Mouse (Mus musculus): ENCODE results near the gene Mif. TPM values are rescaled to one million over a fixed set of nuclear protein-coding genes. Genes with fewer than 3 reads are reported as not detected.
"Not testable (repeated sequence)": the region's sequence is repeated elsewhere in the genome, so short reads cannot be mapped to it uniquely, and the experiment has no call there.

Gene Mif
- 1,432 and 1,479 TPM in 2 replicates for polyA plus RNA-seq (2015; fragmentation: Nextera tagmentation; extraction: Ambion mirVana)

DNA sequence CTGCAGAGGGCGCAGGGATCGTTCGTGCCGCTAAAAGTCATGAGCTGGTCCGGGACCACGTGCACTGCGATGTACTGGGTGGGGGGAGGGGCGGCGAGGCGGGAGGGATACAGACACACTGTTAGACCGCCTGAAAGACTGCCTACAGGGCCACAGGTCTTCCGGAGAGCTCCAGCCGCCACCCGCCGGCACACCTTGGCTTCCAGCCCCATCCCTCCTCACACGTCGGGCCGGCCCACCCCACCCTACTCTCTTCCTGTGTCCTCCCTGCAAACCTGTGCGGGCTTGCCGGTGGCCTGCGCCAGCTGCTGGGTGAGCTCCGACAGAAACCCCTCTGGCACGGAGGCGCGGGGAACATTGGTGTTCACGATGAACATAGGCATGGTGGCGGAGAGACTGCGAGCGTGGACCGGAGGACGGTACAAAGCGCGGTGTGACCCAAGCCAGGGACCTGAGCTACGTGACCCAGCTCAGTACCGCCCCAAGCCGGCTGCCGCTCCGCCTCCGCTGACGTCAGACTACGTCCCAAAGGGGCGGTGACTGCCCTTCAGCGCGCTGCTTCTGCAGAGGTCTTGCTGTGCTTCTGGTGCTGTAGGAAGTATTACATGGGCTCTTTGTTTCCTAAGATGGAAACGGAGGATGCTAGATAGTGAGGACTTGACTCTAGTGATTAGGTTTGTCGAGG, at the start of gene Mif:
TSS of gene Mif (minus strand) at position 455 of the 685 bp plus-strand sequence.
- under 1% methylated on average over 39 of the region's 46 CpGs for WGBS
- peak; percentile 98 for ATAC-seq (ENCODE audit: low read depth)
- Histone ChIP-seq H3K4me2 (ENCODE audit: low read depth, low read length) (peak within 1 kb of the TSS; percentile 64), H3K4me3 (ENCODE audit: low read length) (peak within 1 kb of the TSS; percentile 71), H3K9ac (ENCODE audit: low read length) (peak within 1 kb of the TSS; percentile 89), H3K4me1 (replicated peaks; ENCODE audit: control insufficient read depth, insufficient read depth, low read length) (peaks cover 21% of the 10 kb centered on the region), H3K27ac (ENCODE audit: low read length) (peak within 1 kb of the TSS; percentile 95)
- not testable (repeated sequence) for H3K36me3 ChIP-seq (ENCODE audit: control insufficient read depth, insufficient read depth, low read length); H3K27me3 ChIP-seq (ENCODE audit: control insufficient read depth, insufficient read depth, low read depth, low read length); H3K9me3 ChIP-seq (ENCODE audit: control insufficient read depth, low read length)

DNA sequence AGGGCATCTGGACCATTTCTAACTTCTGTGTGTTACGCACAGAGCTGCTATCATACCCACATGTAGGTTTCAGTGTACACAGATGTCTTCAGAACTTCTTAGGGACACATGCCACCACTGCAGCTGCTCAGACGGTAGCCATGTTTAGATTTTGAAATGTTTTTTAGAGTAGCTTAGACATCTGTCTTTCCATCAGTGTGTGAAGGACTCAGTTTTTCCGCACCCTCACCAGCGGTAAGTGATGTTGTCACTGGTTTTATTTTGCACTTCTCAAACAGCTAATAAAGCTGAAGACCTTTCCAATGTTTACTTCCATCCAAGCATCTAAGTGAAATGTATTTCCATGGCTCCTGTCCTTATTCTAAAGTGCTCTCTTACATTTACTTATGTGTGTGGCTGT, 46.8 kb upstream of the Mif start:
- Histone ChIP-seq H3K27ac (ENCODE audit: low read length) (no peak overlapping the region), H3K9me3 (ENCODE audit: control insufficient read depth, low read length) (no peaks in the 10 kb centered on the region), H3K9ac (ENCODE audit: low read length) (no peak overlapping the region), H3K4me3 (ENCODE audit: low read length) (no peak overlapping the region), H3K27me3 (ENCODE audit: control insufficient read depth, insufficient read depth, low read depth, low read length) (no peaks in the 10 kb centered on the region), H3K4me2 (ENCODE audit: low read depth, low read length) (no peak overlapping the region), H3K4me1 (replicated peaks; ENCODE audit: control insufficient read depth, insufficient read depth, low read length) (no peaks in the 10 kb centered on the region), H3K36me3 (ENCODE audit: control insufficient read depth, insufficient read depth, low read length) (peaks cover 72% of the 10 kb centered on the region)
- ATAC-seq (ENCODE audit: low read depth), result no peak
- WGBS, result 85% methylated on average over 4 of the region's 4 CpGs

DNA sequence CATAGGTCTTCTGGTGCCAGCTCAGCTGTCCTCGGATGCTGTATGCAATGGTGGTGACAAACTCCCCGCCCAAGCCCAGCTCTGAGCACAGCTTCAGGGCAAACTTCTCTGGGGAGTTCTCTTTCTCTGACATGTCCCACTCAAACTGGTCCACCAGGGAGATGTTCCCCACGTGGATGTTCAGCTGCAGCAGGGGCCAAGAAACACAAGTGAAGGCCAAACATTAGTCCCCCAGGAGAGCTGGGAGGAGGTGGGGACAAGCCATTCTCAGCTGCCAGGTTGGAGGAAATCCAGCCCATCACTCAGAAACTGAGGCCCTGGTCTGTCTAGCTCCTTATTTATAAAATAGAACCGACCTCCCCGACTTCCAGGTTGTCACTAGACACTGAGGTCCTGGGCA, 44.4 kb upstream of the Mif start:
- Histone ChIP-seq H3K4me1 (replicated peaks; ENCODE audit: control insufficient read depth, insufficient read depth, low read length) (no peaks in the 10 kb centered on the region), H3K9ac (ENCODE audit: low read length) (no peak overlapping the region), H3K27ac (ENCODE audit: low read length) (no peak overlapping the region), H3K36me3 (ENCODE audit: control insufficient read depth, insufficient read depth, low read length) (peaks cover 61% of the 10 kb centered on the region), H3K4me2 (ENCODE audit: low read depth, low read length) (no peak overlapping the region), H3K27me3 (ENCODE audit: control insufficient read depth, insufficient read depth, low read depth, low read length) (no peaks in the 10 kb centered on the region), H3K4me3 (ENCODE audit: low read length) (no peak overlapping the region), H3K9me3 (ENCODE audit: control insufficient read depth, low read length) (no peaks in the 10 kb centered on the region)
- ATAC-seq (ENCODE audit: low read depth), result no peak
- WGBS, result 84% methylated on average over 5 of the region's 5 CpGs

DNA sequence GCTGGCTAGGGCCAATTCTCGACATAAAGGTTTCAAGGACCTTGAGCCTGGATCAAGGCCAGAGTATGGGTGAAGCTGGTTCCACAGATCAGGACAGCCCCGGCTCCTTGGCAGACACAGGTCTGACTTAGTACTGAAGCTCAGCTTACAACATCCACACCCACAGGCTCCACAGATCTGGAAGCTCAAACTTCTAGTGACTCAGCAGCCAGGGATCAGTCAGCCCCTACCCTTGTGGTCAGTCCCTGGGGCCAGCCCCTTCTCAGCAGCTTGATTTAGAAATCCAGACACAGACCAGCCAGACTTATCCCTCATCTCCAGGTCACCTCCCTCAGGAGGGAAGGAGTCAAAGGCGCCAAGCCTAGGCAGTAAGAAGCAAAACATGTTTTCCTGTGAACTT, 38.8 kb upstream of the Mif start:
- Histone ChIP-seq H3K9ac (ENCODE audit: low read length) (no peak overlapping the region), H3K27me3 (ENCODE audit: control insufficient read depth, insufficient read depth, low read depth, low read length) (no peaks in the 10 kb centered on the region), H3K9me3 (ENCODE audit: control insufficient read depth, low read length) (no peaks in the 10 kb centered on the region), H3K36me3 (ENCODE audit: control insufficient read depth, insufficient read depth, low read length) (peaks cover 50% of the 10 kb centered on the region), H3K27ac (ENCODE audit: low read length) (peak overlapping the region; percentile 44), H3K4me3 (ENCODE audit: low read length) (no peak overlapping the region), H3K4me2 (ENCODE audit: low read depth, low read length) (no peak overlapping the region), H3K4me1 (replicated peaks; ENCODE audit: control insufficient read depth, insufficient read depth, low read length) (peaks cover 2% of the 10 kb centered on the region)
- ATAC-seq (ENCODE audit: low read depth), result peak; percentile 71
- 48% methylated on average over 3 of the region's 3 CpGs for WGBS

DNA sequence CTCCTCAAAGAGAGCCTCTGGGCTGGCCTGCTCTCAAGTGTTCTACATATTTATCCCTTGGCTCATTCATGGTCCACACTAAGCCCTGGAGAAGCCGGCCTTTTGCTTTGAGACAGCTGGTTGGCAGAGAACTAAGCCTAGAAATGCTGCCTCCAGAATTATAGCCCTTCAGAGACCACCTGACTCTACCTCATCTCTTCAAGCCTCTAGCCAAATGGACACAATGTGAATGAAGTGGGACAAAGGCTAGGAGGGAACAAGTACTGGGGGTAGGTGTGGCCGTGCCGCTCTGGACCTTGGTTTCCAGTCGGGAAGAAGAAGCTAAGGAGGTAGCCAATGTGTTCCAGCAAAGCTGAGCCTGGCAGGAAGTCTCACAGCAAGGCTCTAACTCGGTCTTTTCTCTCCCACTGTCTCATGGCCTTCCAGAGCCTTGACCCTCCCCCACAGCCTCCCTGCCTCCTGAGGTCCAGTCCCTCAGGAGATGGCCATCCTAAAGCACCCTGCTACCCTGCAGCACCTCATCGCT, 38.1 kb upstream of the Mif start:
- Histone ChIP-seq H3K9ac (ENCODE audit: low read length) (no peak overlapping the region), H3K27me3 (ENCODE audit: control insufficient read depth, insufficient read depth, low read depth, low read length) (no peaks in the 10 kb centered on the region), H3K9me3 (ENCODE audit: control insufficient read depth, low read length) (no peaks in the 10 kb centered on the region), H3K4me1 (replicated peaks; ENCODE audit: control insufficient read depth, insufficient read depth, low read length) (peaks cover 8% of the 10 kb centered on the region), H3K4me2 (ENCODE audit: low read depth, low read length) (no peak overlapping the region), H3K4me3 (ENCODE audit: low read length) (no peak overlapping the region), H3K36me3 (ENCODE audit: control insufficient read depth, insufficient read depth, low read length) (peaks cover 43% of the 10 kb centered on the region), H3K27ac (ENCODE audit: low read length) (no peak overlapping the region; the same call in 1 of the 2 replicates)
- WGBS, result 69% methylated on average over 6 of the region's 6 CpGs
- ATAC-seq (ENCODE audit: low read depth), result no peak

DNA sequence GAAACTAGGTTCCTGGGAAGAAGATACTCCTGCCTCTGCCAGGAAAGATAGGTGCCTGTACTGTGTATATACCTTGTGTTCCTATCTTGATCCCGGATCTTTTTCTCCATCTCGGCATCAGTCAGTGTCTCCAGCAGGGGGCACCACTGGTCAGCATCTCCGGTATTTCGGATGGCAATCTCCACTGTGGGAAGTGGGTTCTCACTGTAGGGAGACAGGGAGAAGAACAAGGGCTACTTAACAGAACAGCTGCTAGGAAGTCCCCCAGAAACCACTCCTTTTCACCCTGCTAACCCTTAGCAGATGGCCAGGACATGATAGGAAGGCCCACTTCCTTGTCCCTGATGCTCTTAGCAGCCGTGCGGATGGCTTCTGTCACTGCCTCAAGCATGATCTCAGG, 37.3 kb upstream of the Mif start:
- H3K4me2 ChIP-seq (ENCODE audit: low read depth, low read length), result no peak overlapping the region
- no peak for ATAC-seq (ENCODE audit: low read depth)
- no peak overlapping the region for H3K4me3 ChIP-seq (ENCODE audit: low read length)
- no peak overlapping the region for H3K27ac ChIP-seq (ENCODE audit: low read length)
- H3K9ac ChIP-seq (ENCODE audit: low read length), result no peak overlapping the region
- H3K9me3 ChIP-seq (ENCODE audit: control insufficient read depth, low read length), result no peaks in the 10 kb centered on the region
- WGBS, result 31% methylated on average over 6 of the region's 6 CpGs
- peaks cover 8% of the 10 kb centered on the region for H3K4me1 ChIP-seq (replicated peaks; ENCODE audit: control insufficient read depth, insufficient read depth, low read length)
- peaks cover 35% of the 10 kb centered on the region for H3K36me3 ChIP-seq (ENCODE audit: control insufficient read depth, insufficient read depth, low read length)
- no peaks in the 10 kb centered on the region for H3K27me3 ChIP-seq (ENCODE audit: control insufficient read depth, insufficient read depth, low read depth, low read length)

DNA sequence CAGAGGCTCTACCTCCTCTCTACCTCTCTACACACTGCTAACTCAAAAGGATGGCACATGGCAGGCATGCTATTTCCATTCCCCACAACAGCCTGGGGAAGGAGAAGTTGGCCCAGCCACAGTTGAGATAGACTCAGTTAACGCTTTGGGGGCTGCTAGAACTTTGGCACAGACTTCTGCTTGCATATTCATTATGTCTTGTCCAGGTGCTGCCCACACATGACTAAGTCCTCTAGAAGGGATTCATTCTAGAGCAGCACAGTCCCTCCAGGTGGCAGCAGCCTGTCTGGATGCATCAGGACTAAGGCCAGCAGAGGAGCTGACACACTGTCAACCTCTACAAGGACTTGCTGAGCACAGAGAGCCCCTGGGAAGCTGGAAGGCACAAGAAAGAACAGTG, 36.2 kb upstream of the Mif start:
- H3K4me2 ChIP-seq (ENCODE audit: low read depth, low read length), result no peak overlapping the region
- H3K36me3 ChIP-seq (ENCODE audit: control insufficient read depth, insufficient read depth, low read length), result peaks cover 27% of the 10 kb centered on the region
- no peak overlapping the region for H3K27ac ChIP-seq (ENCODE audit: low read length)
- H3K27me3 ChIP-seq (ENCODE audit: control insufficient read depth, insufficient read depth, low read depth, low read length), result no peaks in the 10 kb centered on the region
- 93% methylated on average over 1 of the region's 1 CpGs for WGBS
- no peak for ATAC-seq (ENCODE audit: low read depth)
- no peak overlapping the region for H3K9ac ChIP-seq (ENCODE audit: low read length)
- H3K4me1 ChIP-seq (replicated peaks; ENCODE audit: control insufficient read depth, insufficient read depth, low read length), result peaks cover 8% of the 10 kb centered on the region
- no peaks in the 10 kb centered on the region for H3K9me3 ChIP-seq (ENCODE audit: control insufficient read depth, low read length)
- H3K4me3 ChIP-seq (ENCODE audit: low read length), result no peak overlapping the region

DNA sequence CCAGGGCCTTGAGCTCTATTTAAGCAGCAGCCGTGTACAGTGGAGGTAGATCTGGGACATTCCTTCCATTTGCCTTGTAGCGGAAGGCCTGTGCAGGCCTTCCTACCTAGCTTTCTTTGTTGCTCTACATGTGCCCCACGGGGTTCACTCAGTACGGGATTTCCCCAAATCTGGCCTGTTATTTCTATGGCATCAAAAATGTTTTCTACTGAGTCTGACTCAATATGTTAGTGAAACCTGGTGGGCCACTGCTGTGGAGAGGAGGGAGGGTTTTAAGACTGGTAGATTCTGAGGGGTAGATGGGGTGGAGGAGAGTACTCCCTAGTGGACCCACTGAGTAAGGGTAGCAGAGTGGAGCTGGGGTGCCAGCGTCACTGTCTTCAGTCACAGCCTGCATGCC, 35.7 kb upstream of the Mif start:
- 92% methylated on average over 5 of the region's 5 CpGs for WGBS
- Histone ChIP-seq H3K4me2 (ENCODE audit: low read depth, low read length) (no peak overlapping the region), H3K36me3 (ENCODE audit: control insufficient read depth, insufficient read depth, low read length) (peaks cover 22% of the 10 kb centered on the region), H3K4me1 (replicated peaks; ENCODE audit: control insufficient read depth, insufficient read depth, low read length) (peaks cover 8% of the 10 kb centered on the region), H3K9me3 (ENCODE audit: control insufficient read depth, low read length) (no peaks in the 10 kb centered on the region), H3K9ac (ENCODE audit: low read length) (no peak overlapping the region), H3K27ac (ENCODE audit: low read length) (no peak overlapping the region), H3K27me3 (ENCODE audit: control insufficient read depth, insufficient read depth, low read depth, low read length) (no peaks in the 10 kb centered on the region), H3K4me3 (ENCODE audit: low read length) (no peak overlapping the region)
- ATAC-seq (ENCODE audit: low read depth), result no peak

DNA sequence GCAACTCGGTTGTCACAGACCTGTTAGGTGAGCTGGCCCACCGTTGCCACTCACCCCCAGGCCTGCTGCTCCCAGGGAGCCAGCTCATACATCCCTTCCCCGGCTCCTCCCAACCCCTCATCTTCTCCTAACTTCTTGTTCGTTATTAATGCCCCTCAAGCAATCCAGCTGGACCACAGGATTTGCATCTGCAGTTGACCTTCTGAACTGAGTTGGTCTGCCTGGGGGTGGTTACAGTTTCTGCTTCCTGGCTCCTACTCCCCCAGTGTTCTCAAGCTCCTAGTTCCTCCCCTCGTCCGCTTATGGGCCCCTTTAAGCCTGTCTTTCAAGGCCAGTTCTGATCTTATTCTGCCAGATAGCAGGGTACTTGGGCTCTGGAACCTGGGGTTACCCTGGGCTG, 34.6 kb upstream of the Mif start:
- no peak for ATAC-seq (ENCODE audit: low read depth)
- 60% methylated on average over 6 of the region's 6 CpGs for WGBS
- H3K27me3 ChIP-seq (ENCODE audit: control insufficient read depth, insufficient read depth, low read depth, low read length), result no peaks in the 10 kb centered on the region

More for the DNA sequence above, 34.6 kb upstream of the Mif start:
- Histone ChIP-seq H3K4me2 (ENCODE audit: low read depth, low read length) (no peak overlapping the region), H3K9ac (ENCODE audit: low read length) (no peak overlapping the region), H3K4me1 (replicated peaks; ENCODE audit: control insufficient read depth, insufficient read depth, low read length) (peaks cover 8% of the 10 kb centered on the region), H3K27ac (ENCODE audit: low read length) (no peak overlapping the region), H3K4me3 (ENCODE audit: low read length) (no peak overlapping the region), H3K9me3 (ENCODE audit: control insufficient read depth, low read length) (no peaks in the 10 kb centered on the region), H3K36me3 (ENCODE audit: control insufficient read depth, insufficient read depth, low read length) (peaks cover 20% of the 10 kb centered on the region)

All from lung, embryonic 16.5 days (tissue).